Mouse (Mus musculus) ES-Bruce4 (cell line): ENCODE data around the gene Tmsb10.
A peak's percentile ranks its signal among the peaks of the same experiment; 100 is the strongest.

Experiments
- EP300 ChIP-seq: IDR thresholded peaks from 2 replicates; pipeline ENCODE4 v1.6.1; 2011; ENCODE audit warnings: low read depth, low read length; ENCODE audit not compliant: insufficient read depth
- POLR2A ChIP-seq: IDR thresholded peaks from one replicate; pipeline ENCODE4 v1.8.1; 2011; ENCODE audit warnings: low read length; ENCODE audit not compliant: insufficient read depth

DNA sequence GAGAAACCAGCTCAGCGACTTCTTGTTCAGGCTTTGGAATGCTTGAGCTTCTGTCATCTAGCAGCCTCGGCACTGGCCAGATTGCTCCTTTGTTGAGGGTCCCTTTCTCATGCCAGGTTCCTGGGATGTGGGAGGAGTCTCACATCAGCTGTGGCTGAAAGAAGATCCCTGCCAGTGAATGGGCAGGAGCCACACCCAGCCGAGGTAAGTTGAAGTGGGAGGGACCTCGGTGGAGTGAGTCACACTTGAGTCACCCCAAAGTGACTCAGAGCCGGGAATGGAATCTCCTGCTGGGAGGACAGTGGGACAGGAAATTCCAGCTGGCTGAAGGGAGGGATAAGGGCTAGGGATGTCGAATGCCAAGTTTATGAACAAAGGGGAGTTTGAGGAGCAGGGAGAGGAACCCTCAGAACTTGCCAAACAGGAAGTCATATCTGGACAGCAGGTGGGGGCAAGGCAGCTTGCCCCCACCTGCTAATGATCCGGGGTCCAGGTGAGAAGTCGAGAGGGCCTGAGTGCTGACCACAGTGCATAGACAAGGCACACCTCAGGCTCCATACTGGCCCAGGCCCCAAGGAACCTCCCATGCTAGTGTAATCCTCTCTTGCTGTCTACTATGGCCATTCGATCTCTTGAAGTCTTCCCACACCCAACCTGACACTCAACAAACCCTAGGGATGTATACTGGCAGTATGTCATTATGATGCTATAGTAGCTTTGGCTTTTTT, 31.6 kb downstream of the Tmsb10 start:
- TF ChIP-seq EP300, result peak; percentile 97
- no peak for TF ChIP-seq POLR2A
